Mouse (Mus musculus) stomach, postnatal 0 days (tissue): Measurements from ENCODE around the gene Dclk3. TPM values are rescaled to one million over a fixed set of nuclear protein-coding genes. Genes with fewer than 3 reads are reported as not detected.

Experiments
- ATAC-seq: fragments of 200-750 bp; cut with Nextera tagmentation; 2 replicates; pipeline ENCODE4 v1.8.0; 2017; ENCODE audit not compliant: low FRiP score, low TSS enrichment
- DNase-seq: peaks from one replicate; pipeline ENCODE4 v3.0.0-alpha.2; 2016; ENCODE audit warnings: low spot score
- H3K27ac ChIP-seq: fragments of 300-500 bp; sonication (generic); replicated peaks from 2 replicates; pipeline ENCODE4 v1.5.1; 2014; ENCODE audit warnings: mild to moderate bottlenecking, control low read depth
- H3K27me3 ChIP-seq: fragments of 300-500 bp; sonication (generic); 2 replicates; pipeline ENCODE4 v1.6.1; 2014; ENCODE audit warnings: low read length; ENCODE audit not compliant: control insufficient read depth, insufficient read depth
- H3K36me3 ChIP-seq: fragments of 300-500 bp; sonication (generic); 2 replicates; pipeline ENCODE4 v1.6.1; 2014; ENCODE audit warnings: low read length, mixed read lengths; ENCODE audit not compliant: control insufficient read depth, insufficient read depth
- H3K4me1 ChIP-seq: fragments of 300-500 bp; sonication (generic); replicated peaks from 2 replicates; pipeline ENCODE4 v1.6.1; 2014; ENCODE audit warnings: antibody characterized with exemption; ENCODE audit not compliant: control insufficient read depth, insufficient read depth
- H3K4me2 ChIP-seq: fragments of 300-500 bp; sonication (generic); replicated peaks from 2 replicates; pipeline ENCODE4 v1.6.1; 2014; ENCODE audit warnings: low read depth, mild to moderate bottlenecking, control low read depth, moderate library complexity
- H3K4me3 ChIP-seq: fragments of 300-500 bp; sonication (generic); 2 replicates; pipeline ENCODE4 v1.5.1; 2014; ENCODE audit warnings: low read depth, low read length, control low read depth
- H3K9ac ChIP-seq: fragments of 300-500 bp; sonication (generic); 2 replicates; pipeline ENCODE4 v1.6.1; 2014; ENCODE audit warnings: mild to moderate bottlenecking, low read length, control low read depth, mixed read lengths
- H3K9me3 ChIP-seq: fragments of 300-500 bp; sonication (generic); 2 replicates; pipeline ENCODE4 v1.6.1; 2016; ENCODE audit warnings: low read length; ENCODE audit not compliant: control insufficient read depth
- CTCF ChIP-seq: IDR thresholded peaks from 2 replicates; pipeline ENCODE4 v1.5.1; 2016; ENCODE audit warnings: antibody characterized with exemption, low read depth, mild to moderate bottlenecking, moderate library complexity
- EP300 ChIP-seq: optimal IDR thresholded peaks from 2 replicates; pipeline ENCODE3; 2016; ENCODE audit warnings: antibody characterized with exemption
- WGBS: fragments of 180-500 bp; shearing (Covaris S2); extraction: QIAGEN DNeasy Blood & Tissue Kit; methylation state at CpG from one replicate; pipeline ENCODE4 v1.1.7; 2014; 5-methylcytosine and 5-hydroxymethylcytosine counted together
- polyA plus RNA-seq: library from polyadenylated mRNA; unstranded; fragments of >200 nt; fragmentation: Nextera tagmentation; extraction: Ambion mirVana; gene quantifications from 2 replicates; pipeline ENCODE4 v1.2.1, GENCODE M21; 2015

Gene Dclk3
- polyA plus RNA-seq, 1 experiment from 2014 or later: 0.44 TPM

DNA sequence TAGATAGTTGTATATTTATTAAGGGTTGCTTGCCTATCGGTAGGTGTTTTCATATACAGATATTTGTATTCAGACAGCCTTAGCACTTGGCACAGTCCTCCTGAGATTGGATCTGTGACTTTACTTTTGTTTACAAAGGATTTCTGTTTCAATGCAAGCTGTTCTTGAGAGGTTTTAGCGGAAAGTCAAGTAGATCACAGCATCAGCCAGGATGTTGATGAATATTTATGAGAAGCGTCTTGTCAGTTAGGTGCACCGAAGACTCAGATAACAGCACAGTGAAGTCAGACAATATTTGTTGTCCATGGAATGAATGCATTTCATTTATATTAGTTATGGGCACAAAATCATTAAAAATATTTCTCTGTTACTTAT is 19.0 kb downstream of the Dclk3 start:
- Histone ChIP-seq H3K36me3 (no peaks in the 10 kb centered on the region), H3K9ac (no peak overlapping the region), H3K4me3 (no peak overlapping the region), H3K27me3 (no peaks in the 10 kb centered on the region), H3K27ac (no peak overlapping the region), H3K9me3 (no peaks in the 10 kb centered on the region), H3K4me1 (no peaks in the 10 kb centered on the region), H3K4me2 (no peak overlapping the region)
- DNase-seq: no peak
- no peak for TF ChIP-seq CTCF
- TF ChIP-seq EP300: no peak
- ATAC-seq: no peak
- 57% methylated on average over 4 of the region's 4 CpGs for WGBS

DNA sequence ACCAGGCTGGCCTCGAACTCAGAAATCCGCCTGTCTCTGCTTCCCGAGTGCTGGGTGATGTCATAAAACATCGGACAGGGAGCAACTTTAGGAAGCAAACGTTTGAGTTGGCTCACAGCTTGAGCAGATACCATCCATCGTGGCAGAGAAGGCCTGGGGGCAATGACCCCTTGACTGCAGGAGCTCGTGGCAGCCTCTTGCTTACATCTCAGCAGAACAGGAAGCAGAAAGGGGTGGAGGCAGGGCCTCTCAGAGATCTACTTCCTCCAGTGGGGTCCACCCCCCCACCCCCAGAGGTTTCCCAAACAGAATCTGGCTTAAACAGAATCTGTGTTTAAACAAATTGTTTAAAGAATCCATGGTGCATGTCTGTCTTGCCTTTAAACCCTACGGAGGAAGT is 20.6 kb downstream of the Dclk3 start:
- WGBS: 53% methylated on average over 8 of the region's 8 CpGs
- no peak for TF ChIP-seq EP300
- TF ChIP-seq CTCF: no peak

DNA sequence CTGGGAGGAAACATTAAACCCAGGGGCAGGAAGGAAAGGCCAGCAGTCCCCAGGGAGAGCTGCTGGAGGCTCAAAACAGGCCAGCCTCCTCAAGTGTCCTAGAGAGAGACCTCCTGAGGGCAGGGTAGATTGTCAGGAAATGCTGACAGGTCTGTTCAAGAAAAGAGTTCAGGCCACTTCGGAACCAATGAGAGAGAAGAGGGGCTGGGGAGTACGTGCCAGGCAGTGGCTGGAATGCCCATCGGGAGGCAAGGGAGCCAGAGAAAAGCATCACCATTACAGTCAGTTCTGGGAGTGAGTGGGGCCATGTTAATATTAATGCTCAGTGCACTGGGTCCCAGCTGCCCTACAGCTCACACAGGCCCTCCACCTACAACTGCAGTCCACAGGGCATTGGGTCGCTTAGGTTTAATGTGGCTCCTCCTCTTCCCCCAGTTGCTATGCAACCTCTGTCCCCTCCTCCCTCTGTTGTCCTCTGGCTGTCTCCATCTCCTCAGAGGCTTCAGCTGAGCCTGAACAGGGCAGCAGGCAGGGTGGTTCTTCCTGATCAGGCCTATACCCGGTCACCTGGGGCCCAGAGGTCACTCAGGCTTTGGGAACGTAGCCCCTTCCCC is 21.4 kb downstream of the Dclk3 start:
- Histone ChIP-seq H3K4me1 (no peaks in the 10 kb centered on the region), H3K27ac (no peak overlapping the region), H3K4me2 (no peak overlapping the region), H3K9me3 (no peaks in the 10 kb centered on the region), H3K36me3 (no peaks in the 10 kb centered on the region), H3K27me3 (no peaks in the 10 kb centered on the region), H3K4me3 (no peak overlapping the region), H3K9ac (no peak overlapping the region)
- no peak for DNase-seq
- WGBS: 43% methylated on average over 6 of the region's 6 CpGs
- TF ChIP-seq EP300 (no peak), CTCF (no peak)
- peak; percentile 60; the same call in 1 of the 2 replicates for ATAC-seq

More for the DNA sequence above, 20.6 kb downstream of the Dclk3 start:
- no peaks in the 10 kb centered on the region for H3K36me3 ChIP-seq
- H3K9ac ChIP-seq: no peak overlapping the region
- no peaks in the 10 kb centered on the region for H3K4me1 ChIP-seq
- no peak overlapping the region for H3K4me2 ChIP-seq
- no peaks in the 10 kb centered on the region for H3K9me3 ChIP-seq
- ATAC-seq (no peak), DNase-seq (no peak)
- no peaks in the 10 kb centered on the region for H3K27me3 ChIP-seq
- no peak overlapping the region for H3K4me3 ChIP-seq
- H3K27ac ChIP-seq: no peak overlapping the region

DNA sequence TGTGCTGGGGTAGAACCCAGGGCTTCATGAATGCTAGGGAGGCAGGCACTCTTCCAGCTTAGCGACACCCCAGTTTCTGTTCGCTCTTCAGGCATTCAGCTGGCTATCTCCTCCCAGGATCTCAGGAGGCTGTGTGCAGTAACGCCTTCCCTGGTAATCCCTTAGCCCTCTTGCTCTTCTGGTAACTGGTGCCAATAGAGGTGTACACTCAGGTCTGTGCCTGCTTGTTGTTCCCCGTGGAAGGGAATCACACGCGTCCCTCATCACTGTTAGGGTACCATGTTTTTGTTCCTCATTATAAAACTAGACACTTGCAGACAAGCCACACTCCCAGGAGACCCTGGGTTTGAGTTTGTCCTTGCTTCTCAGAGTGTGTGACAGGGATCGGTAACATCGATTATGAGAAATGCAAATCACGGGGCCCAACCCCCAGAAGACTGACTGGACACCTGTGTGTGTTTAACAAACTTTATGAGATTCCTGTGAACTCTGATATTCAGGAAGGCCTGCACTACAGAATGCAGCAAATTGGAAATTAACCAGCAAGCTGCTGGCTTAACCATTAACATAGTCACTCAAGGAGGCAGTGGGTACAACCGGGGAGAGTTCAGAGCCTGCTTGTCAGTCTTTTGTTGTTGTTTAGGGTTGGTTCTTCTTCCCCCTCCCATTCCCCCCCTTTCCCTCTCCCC is 22.7 kb downstream of the Dclk3 start:
- no peak overlapping the region for H3K4me3 ChIP-seq
- H3K27me3 ChIP-seq: no peaks in the 10 kb centered on the region
- no peak overlapping the region for H3K4me2 ChIP-seq
- DNase-seq (no peak), ATAC-seq (no peak)
- TF ChIP-seq CTCF (no peak), EP300 (no peak)
- H3K36me3 ChIP-seq: no peaks in the 10 kb centered on the region
- no peaks in the 10 kb centered on the region for H3K4me1 ChIP-seq
- WGBS: 62% methylated on average over 10 of the region's 10 CpGs
- H3K9ac ChIP-seq: no peak overlapping the region
- H3K27ac ChIP-seq: no peak overlapping the region
- H3K9me3 ChIP-seq: no peaks in the 10 kb centered on the region

DNA sequence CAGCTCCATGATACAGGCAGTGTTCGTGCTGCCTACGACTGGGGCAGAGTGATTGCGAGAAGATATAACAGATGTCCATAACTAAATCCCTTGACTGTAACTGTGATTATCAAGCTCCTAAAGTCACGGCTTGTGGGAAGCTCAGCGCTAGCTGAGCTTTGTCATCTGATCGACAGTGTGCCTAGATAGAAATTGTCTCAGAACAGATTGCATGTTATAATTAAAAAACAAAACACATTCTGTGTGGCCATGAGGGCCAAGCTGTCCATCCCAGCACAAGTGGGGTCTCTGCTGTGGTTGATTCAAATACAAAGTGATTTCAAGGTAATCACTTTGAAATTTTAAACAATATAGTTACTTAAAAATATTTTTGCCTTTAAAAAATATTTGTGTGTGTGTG is 26.8 kb downstream of the Dclk3 start:
- TF ChIP-seq CTCF: no peak
- no peak for TF ChIP-seq EP300
- H3K4me1 ChIP-seq: no peaks in the 10 kb centered on the region
- ATAC-seq: no peak
- no peak overlapping the region for H3K4me3 ChIP-seq
- no peaks in the 10 kb centered on the region for H3K9me3 ChIP-seq
- no peak overlapping the region for H3K27ac ChIP-seq
- no peaks in the 10 kb centered on the region for H3K36me3 ChIP-seq
- no peak overlapping the region for H3K9ac ChIP-seq
- WGBS: 86% methylated on average over 6 of the region's 6 CpGs
- H3K27me3 ChIP-seq: no peaks in the 10 kb centered on the region
- no peak for DNase-seq
- no peak overlapping the region for H3K4me2 ChIP-seq

DNA sequence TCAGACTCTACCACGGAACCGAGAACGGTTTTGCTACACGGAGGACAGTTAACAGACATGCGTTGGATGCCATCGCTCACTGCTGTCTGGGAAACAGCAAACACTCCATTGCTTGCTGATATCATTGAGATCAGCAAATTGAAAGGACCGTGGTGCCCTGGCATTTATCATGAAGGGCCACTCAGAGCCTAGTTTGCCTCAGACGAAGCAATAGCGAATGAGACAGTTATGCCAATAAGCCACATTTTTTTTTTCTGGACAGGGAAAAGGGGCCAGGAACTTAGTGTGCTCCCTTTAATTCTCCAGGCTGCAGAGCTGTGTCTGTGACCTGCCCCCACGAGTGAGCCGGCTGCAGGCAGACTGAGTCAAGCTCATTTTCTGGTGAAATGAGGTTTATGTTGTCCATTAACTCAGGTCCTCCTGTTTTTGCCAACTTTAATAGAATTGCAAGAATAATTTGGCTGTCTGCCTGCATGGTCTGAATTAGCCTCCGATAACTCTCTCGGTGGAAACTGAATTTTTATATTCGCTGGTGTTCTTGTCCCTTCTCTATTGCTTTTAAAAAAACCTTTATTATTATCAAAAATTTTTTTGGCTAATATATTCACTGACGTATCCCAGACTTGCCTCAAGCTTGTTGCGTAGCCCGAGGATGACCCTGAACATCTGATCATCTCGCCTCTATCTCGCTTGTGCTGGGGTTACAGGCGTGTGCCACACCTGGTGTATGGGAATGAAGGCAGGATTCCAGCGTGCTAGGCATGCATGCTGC is 35.0 kb downstream of the Dclk3 start:
- H3K27me3 ChIP-seq: no peaks in the 10 kb centered on the region
- DNase-seq (no peak), ATAC-seq (no peak)
- no peaks in the 10 kb centered on the region for H3K4me1 ChIP-seq
- WGBS: 70% methylated on average over 21 of the region's 21 CpGs
- no peaks in the 10 kb centered on the region for H3K9me3 ChIP-seq
- H3K4me2 ChIP-seq: no peak overlapping the region
- H3K27ac ChIP-seq: no peak overlapping the region
- no peak overlapping the region for H3K9ac ChIP-seq
- TF ChIP-seq CTCF: no peak
- TF ChIP-seq EP300: no peak
- H3K36me3 ChIP-seq: no peaks in the 10 kb centered on the region
- H3K4me3 ChIP-seq: no peak overlapping the region
